Mouse (Mus musculus) spleen, postnatal 14 days (tissue): ENCODE measurements around the gene H2afb2.

Experiments
- DNase-seq, 2 experiments: peaks; one replicate each; pipeline ENCODE4 v3.0.0; 2021 to 2022; ENCODE audit warnings: low spot score in 2 of 2

H2afb2 gene

DNA sequence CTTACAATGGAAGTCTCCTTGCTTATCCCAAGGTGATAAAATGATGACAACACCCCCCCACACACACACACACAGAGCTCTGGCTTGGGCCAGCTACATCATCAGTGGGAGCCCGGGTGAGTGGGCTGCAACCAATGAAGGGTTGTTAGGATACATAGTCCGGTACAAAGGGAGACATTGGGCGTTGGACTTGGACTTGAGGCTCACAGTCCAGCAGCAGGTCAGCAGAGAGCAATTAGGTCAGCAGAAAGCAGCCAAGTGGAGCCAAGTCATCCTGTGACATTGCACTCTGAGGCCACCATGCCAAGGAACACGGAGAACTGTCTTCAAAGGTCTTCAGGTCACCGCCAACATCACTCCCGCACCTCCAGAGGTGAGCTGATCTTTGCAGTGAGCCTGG is at the start of gene H2afb2:
Gene H2afb2, plus strand, starts transcription at position 301 of the 400 bp plus-strand sequence.
- no peak for DNase-seq
